Mouse (Mus musculus) heart, postnatal 36 days (tissue): ENCODE measurements at regions not wholly inside any gene's neighbourhood (a gene's known extent, or its start where the extent isn't known, plus 50 kb on each side); places are given as distances from the start of the nearest gene placed in this dataset.

Experiments
- DNase-seq, 2 experiments: peaks; one replicate each; pipeline ENCODE4 v3.0.0; 2021 to 2022
- intact Hi-C: fragments of 180-260 bp; cut with DNase I; formaldehyde crosslinking; loops from one replicate; pipeline ENCODE4 v1.15.1; 2025

GRCm38 (mm10) chr14:86445139-86445538 lies 695.9 kb downstream of the Diaph3 start:
- DNase-seq, result no peak
- intact Hi-C loops, result no loop called here

- no peak for DNase-seq
- intact Hi-C loops, result loop anchor here (5.0 kb wide), 1 partner anchor 113 kb away; no protein-coding TSS in a partner anchor
Measured at GRCm38 (mm10) chr14:86443921-86444835, 696.9 kb downstream of the Diaph3 start.

GRCm38 (mm10) chr14:86441895-86442679 lies 698.9 kb downstream of the Diaph3 start:
- no peak for DNase-seq
- intact Hi-C loops, result loop anchor here (5.0 kb wide), 1 partner anchor 115 kb away; no protein-coding TSS in a partner anchor

- no peak for DNase-seq
- intact Hi-C loops, result loop anchor here (5.0 kb wide), 1 partner anchor 115 kb away; no protein-coding TSS in a partner anchor
Measured at GRCm38 (mm10) chr14:86437383-86437782, 703.7 kb downstream of the Diaph3 start.

- intact Hi-C loops, result loop anchor here (5.0 kb wide), 1 partner anchor 113 kb away; no protein-coding TSS in a partner anchor
- DNase-seq, result no peak
Measured at GRCm38 (mm10) chr14:86435345-86435744, 705.7 kb downstream of the Diaph3 start.

- no peak for DNase-seq
Measured at GRCm38 (mm10) chr14:86431215-86431816, 709.7 kb downstream of the Diaph3 start.

GRCm38 (mm10) chr14:86421881-86422280 lies 719.2 kb downstream of the Diaph3 start:
- intact Hi-C loops, result no loop called here
- DNase-seq, result no peak

More at GRCm38 (mm10) chr14:86431215-86431816, 709.7 kb downstream of the Diaph3 start:
- intact Hi-C loops, result loop anchor here (5.0 kb wide), 1 partner anchor 94 kb away; no protein-coding TSS in a partner anchor

GRCm38 (mm10) chr14:86419959-86420598 lies 721.0 kb downstream of the Diaph3 start:
- intact Hi-C loops, result no loop called here
- DNase-seq, result no peak

- intact Hi-C loops, result no loop called here
- DNase-seq, result no peak
Measured at GRCm38 (mm10) chr14:86396876-86397275, 744.2 kb downstream of the Diaph3 start.

- intact Hi-C loops, result no loop called here
- no peak for DNase-seq
Measured at GRCm38 (mm10) chr14:86395951-86396361, 745.1 kb downstream of the Diaph3 start.

GRCm38 (mm10) chr14:86395531-86395930 lies 745.5 kb downstream of the Diaph3 start:
- intact Hi-C loops, result no loop called here
- no peak for DNase-seq

- intact Hi-C loops, result no loop called here
- DNase-seq, result no peak
Measured at GRCm38 (mm10) chr14:86395068-86395467, 746.0 kb downstream of the Diaph3 start.

- intact Hi-C loops, result no loop called here
- DNase-seq, result no peak
Measured at GRCm38 (mm10) chr14:86385136-86385535, 755.9 kb downstream of the Diaph3 start.

- no peak for DNase-seq
- intact Hi-C loops, result no loop called here
Measured at GRCm38 (mm10) chr14:86365032-86365431, 776.0 kb downstream of the Diaph3 start.

GRCm38 (mm10) chr14:86360423-86361059 lies 780.5 kb downstream of the Diaph3 start:
- intact Hi-C loops, result no loop called here
- no peak for DNase-seq

- intact Hi-C loops, result no loop called here
- DNase-seq, result no peak
Measured at GRCm38 (mm10) chr14:86358584-86358983, 782.5 kb downstream of the Diaph3 start.

- intact Hi-C loops, result no loop called here
Measured at GRCm38 (mm10) chr14:86350526-86350925, 790.5 kb downstream of the Diaph3 start.

GRCm38 (mm10) chr14:86339007-86339406 lies 802.0 kb downstream of the Diaph3 start:
- intact Hi-C loops, result loop anchor here (2.0 to 5.0 kb wide), 5 partner anchors 16 to 130 kb away; no protein-coding TSS in a partner anchor
- DNase-seq, result no peak

More at GRCm38 (mm10) chr14:86350526-86350925, 790.5 kb downstream of the Diaph3 start:
- DNase-seq, result no peak

GRCm38 (mm10) chr14:86337052-86337451 lies 804.0 kb downstream of the Diaph3 start:
- intact Hi-C loops, result loop anchor here (5.0 kb wide), 2 partner anchors 95 to 115 kb away; no protein-coding TSS in a partner anchor

More at GRCm38 (mm10) chr14:86337052-86337451, 804.0 kb downstream of the Diaph3 start:
- DNase-seq, result no peak
